11 mouse cellular contexts compared by ENCODE assay signal in the genomic region with DNA sequence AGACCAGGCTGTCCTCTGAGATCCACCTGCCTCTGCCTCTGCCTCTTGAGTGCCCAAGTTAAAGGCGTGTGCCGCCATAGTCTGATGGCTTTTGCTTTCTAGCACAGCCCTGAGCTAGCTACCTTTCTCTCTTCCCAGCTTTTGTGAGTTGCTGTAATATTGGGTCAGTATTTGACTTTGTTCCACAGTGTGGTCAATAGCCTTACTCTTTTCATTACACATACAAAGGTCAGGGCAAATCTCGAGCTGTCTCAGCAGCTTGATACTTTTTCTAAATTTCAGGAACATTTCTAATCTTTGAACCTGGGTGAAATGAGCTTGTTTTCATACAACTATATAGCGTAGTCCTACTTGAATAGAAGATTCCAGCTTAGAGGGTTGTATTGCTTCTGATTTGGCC. TPM values are rescaled to one million over a fixed set of nuclear protein-coding genes. Genes with fewer than 3 reads are reported as not detected.
DNase-seq lines count a peak whose midpoint lies in the region; ATAC-seq and TF ChIP-seq lines count a peak whose summit lies in the region.
"Had no signal": no experiment of that assay in that cellular context is flagged by ENCODE, and none has a peak within 500 bp of the region (broad histone marks: within the 10 kb centered on the region; RNA-seq: fewer than 3 reads in every experiment).

No protein-coding gene starts in this region.

- TF ChIP-seq CTCF in liver, postnatal 0 days (IDR thresholded peaks at IDR 0.05; ENCODE audit: low read depth), result no peak

- no peak overlapping the region for H3K9ac ChIP-seq in kidney, embryonic 14.5 days (ENCODE audit: low read depth, low read length)
- H3K9ac ChIP-seq in hindbrain, embryonic 12.5 days, result no peak overlapping the region; the same call in 1 of the 2 replicates
- H3K9ac ChIP-seq in liver, postnatal 0 days (replicated peaks), result peak overlapping the region; percentile 86

- peaks cover 17% of the 10 kb centered on the region; the same call in 1 of the 2 replicates for H3K36me3 ChIP-seq in kidney, embryonic 14.5 days (ENCODE audit: control insufficient read depth, insufficient read depth, low read length)
- H3K36me3 ChIP-seq in hindbrain, embryonic 12.5 days, result peaks cover 29% of the 10 kb centered on the region
- H3K36me3 ChIP-seq in liver, postnatal 0 days (replicated peaks; ENCODE audit: insufficient read depth, low read length), result peaks cover 20% of the 10 kb centered on the region

- no peaks in the 10 kb centered on the region for H3K9me3 ChIP-seq in kidney, embryonic 14.5 days (ENCODE audit: control insufficient read depth, low read length)
- no peaks in the 10 kb centered on the region for H3K9me3 ChIP-seq in hindbrain, embryonic 12.5 days (replicated peaks)
- no peaks in the 10 kb centered on the region for H3K9me3 ChIP-seq in liver, postnatal 0 days (ENCODE audit: low read length)

- H3K27me3 ChIP-seq in kidney, embryonic 14.5 days (ENCODE audit: control insufficient read depth, insufficient read depth, low read length), result no peaks in the 10 kb centered on the region
- no peaks in the 10 kb centered on the region for H3K27me3 ChIP-seq in hindbrain, embryonic 12.5 days
- H3K27me3 ChIP-seq in liver, postnatal 0 days (ENCODE audit: insufficient read depth, low read length), result no peaks in the 10 kb centered on the region

- DNase-seq in kidney, postnatal 36 days, result no peak
- no peak for DNase-seq in liver, postnatal 0 days
- DNase-seq in T-cell, adult 2 months (ENCODE audit: low spot score), result no peak
- no peak for DNase-seq in urinary bladder, adult 18-20 months (ENCODE audit: low spot score in 2 of 2)
- DNase-seq in left cerebral cortex, adult 9 months (ENCODE audit: low spot score in 2 of 2), result no peak
- DNase-seq: cerebellum, adult 18-20 months; right cerebral cortex, postnatal 25 days; thymus, postnatal 4 days had no signal

- TF ChIP-seq EP300 in liver, postnatal 0 days (IDR thresholded peaks at IDR 0.05; ENCODE audit: low read depth), result no peak

- peaks cover 9% of the 10 kb centered on the region; the same call in 1 of the 2 replicates for H3K4me1 ChIP-seq in kidney, embryonic 14.5 days (ENCODE audit: control insufficient read depth, insufficient read depth, low read length)
- H3K4me1 ChIP-seq in brown adipose tissue, adult 24 weeks (ENCODE audit: control insufficient read depth, insufficient read depth, insufficient read length, low read length), result peaks cover 2% of the 10 kb centered on the region; the same call in 1 of the 2 replicates
- H3K4me1 ChIP-seq in hindbrain, embryonic 12.5 days, result peaks cover 10% of the 10 kb centered on the region
- peaks cover 7% of the 10 kb centered on the region; the same call in 1 of the 2 replicates for H3K4me1 ChIP-seq in liver, postnatal 0 days (ENCODE audit: insufficient read depth)

- no peak for ATAC-seq in kidney, embryonic 14.5 days (ENCODE audit: low FRiP score, low TSS enrichment)
- no peak for ATAC-seq in hindbrain, embryonic 12.5 days (ENCODE audit: low FRiP score)
- peak; percentile 30 for ATAC-seq in liver, postnatal 0 days

- no peak overlapping the region for H3K4me3 ChIP-seq in kidney, embryonic 14.5 days (ENCODE audit: low read length)
- H3K4me3 ChIP-seq in brown adipose tissue, adult 24 weeks (ENCODE audit: insufficient read depth, low read depth, low read length), result peak overlapping the region; percentile 99
- H3K4me3 ChIP-seq in hindbrain, embryonic 12.5 days, result no peak overlapping the region
- H3K4me3 ChIP-seq in liver, postnatal 0 days (ENCODE audit: low read depth, low read length), result peak overlapping the region; percentile 76; the same call in 1 of the 2 replicates

- WGBS in kidney, embryonic 14.5 days, result 92% methylated on average over 4 of the region's 4 CpGs
- 96% methylated on average over 4 of the region's 4 CpGs for WGBS in hindbrain, embryonic 12.5 days
- 67% methylated on average over 4 of the region's 4 CpGs for WGBS in liver, postnatal 0 days (ENCODE audit: insufficient replicate concordance)

- peak overlapping the region; percentile 81; the same call in 1 of the 2 replicates for H3K4me2 ChIP-seq in kidney, embryonic 14.5 days (replicated peaks; ENCODE audit: low read depth, low read length)
- H3K4me2 ChIP-seq in hindbrain, embryonic 12.5 days (replicated peaks), result peak overlapping the region; percentile 81; the same call in 1 of the 2 replicates
- H3K4me2 ChIP-seq in liver, postnatal 0 days (ENCODE audit: low read depth, low read length), result peak overlapping the region; percentile 83

- no peak overlapping the region for H3K27ac ChIP-seq in kidney, embryonic 14.5 days (ENCODE audit: low read depth, low read length)
- peak overlapping the region; percentile 88 for H3K27ac ChIP-seq in brown adipose tissue, adult 24 weeks (replicated peaks; ENCODE audit: low read depth, low read length)
- no peak overlapping the region for H3K27ac ChIP-seq in hindbrain, embryonic 12.5 days
- peak overlapping the region; percentile 89 for H3K27ac ChIP-seq in liver, postnatal 0 days (ENCODE audit: low read depth)

RNA-seq across cellular contexts. Expression of a gene that starts 1.9 kb away (rescaled TPM):
- polyA plus RNA-seq in kidney, embryonic 14.5 days (2014; fragmentation: Nextera tagmentation; extraction: Ambion mirVana), result 16.4 and 18.9 TPM in 2 replicates
- 277 and 328 TPM in 2 replicates for polyA plus RNA-seq in brown adipose tissue, adult 24 weeks (2012; ENCODE audit: insufficient read depth, insufficient read length, missing spikeins)
- 25.1 and 30.2 TPM in 2 replicates for polyA plus RNA-seq in hindbrain, embryonic 12.5 days (2016; fragmentation: Nextera tagmentation; extraction: Ambion mirVana)
- 18.9 and 20.4 TPM in 2 replicates for polyA plus RNA-seq in liver, postnatal 0 days (2015; fragmentation: Nextera tagmentation; extraction: Ambion mirVana)

RNA-seq across cellular contexts. Expression of a gene that starts 32.3 kb away (rescaled TPM):
- polyA plus RNA-seq in kidney, embryonic 14.5 days (2014; fragmentation: Nextera tagmentation; extraction: Ambion mirVana), result 0.47 and 0.55 TPM in 2 replicates
- 1.1 and 1.4 TPM in 2 replicates for polyA plus RNA-seq in brown adipose tissue, adult 24 weeks (2012; ENCODE audit: insufficient read depth, insufficient read length, missing spikeins)
- 0.10 and 0.16 TPM in 2 replicates for polyA plus RNA-seq in hindbrain, embryonic 12.5 days (2016; fragmentation: Nextera tagmentation; extraction: Ambion mirVana)
- 0.97 and 1.2 TPM in 2 replicates for polyA plus RNA-seq in liver, postnatal 0 days (2015; fragmentation: Nextera tagmentation; extraction: Ambion mirVana)

RNA-seq across cellular contexts. Expression of a gene that starts 32.4 kb away (rescaled TPM):
- polyA plus RNA-seq in kidney, embryonic 14.5 days (2014; fragmentation: Nextera tagmentation; extraction: Ambion mirVana), result 15.5 and 21.4 TPM in 2 replicates
- polyA plus RNA-seq in brown adipose tissue, adult 24 weeks (2012; ENCODE audit: insufficient read depth, insufficient read length, missing spikeins), result 2.7 and 3.4 TPM in 2 replicates
- polyA plus RNA-seq in hindbrain, embryonic 12.5 days (2016; fragmentation: Nextera tagmentation; extraction: Ambion mirVana), result 13.1 and 14.3 TPM in 2 replicates
- 2.1 and 2.9 TPM in 2 replicates for polyA plus RNA-seq in liver, postnatal 0 days (2015; fragmentation: Nextera tagmentation; extraction: Ambion mirVana)

RNA-seq across cellular contexts. Expression of a gene that starts 32.5 kb away (rescaled TPM):
- polyA plus RNA-seq in kidney, embryonic 14.5 days (2014; fragmentation: Nextera tagmentation; extraction: Ambion mirVana), result 37.1 and 37.2 TPM in 2 replicates
- polyA plus RNA-seq in brown adipose tissue, adult 24 weeks (2012; ENCODE audit: insufficient read depth, insufficient read length, missing spikeins), result 8.6 and 10.0 TPM in 2 replicates
- polyA plus RNA-seq in hindbrain, embryonic 12.5 days (2016; fragmentation: Nextera tagmentation; extraction: Ambion mirVana), result 30.7 and 31.9 TPM in 2 replicates
- 17.3 TPM in 2 replicates for polyA plus RNA-seq in liver, postnatal 0 days (2015; fragmentation: Nextera tagmentation; extraction: Ambion mirVana)

Comparison
In these comparisons a context has a peak if more than half of its experiments do, and no peak if none do; other contexts are left out.
1. H3K27ac ChIP-seq: peak in brown adipose tissue, adult 24 weeks (single experiment) and liver, postnatal 0 days (single experiment); none in kidney, embryonic 14.5 days (single experiment) and hindbrain, embryonic 12.5 days (single experiment).
2. H3K4me3 ChIP-seq: peak in brown adipose tissue, adult 24 weeks (single experiment) and liver, postnatal 0 days (single experiment); none in kidney, embryonic 14.5 days (single experiment) and hindbrain, embryonic 12.5 days (single experiment).
3. Peak in every context shown above with its lines, with median percentiles within 50 percentile points of each other: H3K4me2 ChIP-seq.